Mouse (Mus musculus) liver, adult 2 months (tissue): ENCODE data around the gene Dnajc13.

Experiments used
- CTCF ChIP-seq: fragments of 200-500 bp; IDR thresholded peaks from 2 replicates; pipeline ENCODE4 v1.5.1; 2011; ENCODE audit warnings: low read depth, low read length, control low read depth
- POLR2A ChIP-seq: fragments of 200-500 bp; IDR thresholded peaks from 2 replicates; pipeline ENCODE4 v1.6.1; 2011; ENCODE audit warnings: low read length, control low read depth; ENCODE audit not compliant: insufficient read depth; ENCODE audit errors: extremely low read depth

- no peak for TF ChIP-seq POLR2A
- TF ChIP-seq CTCF = no peak
These were observed 153.6 kb downstream of the Dnajc13 start for GRCm38 (mm10) chr9:104109151-104109550.
